Mouse (Mus musculus) brain, embryonic 14.5 days (tissue): Measurements from ENCODE around the gene Dock11.

Experiments used
- CTCF ChIP-seq: fragments of 200-500 bp; IDR thresholded peaks from 2 replicates; pipeline ENCODE4 v1.5.1; 2012; ENCODE audit warnings: inconsistent platforms, mild to moderate bottlenecking, moderate library complexity, borderline replicate concordance; ENCODE audit not compliant: insufficient read depth, insufficient read length; ENCODE audit errors: extremely low read depth
- POLR2A ChIP-seq: fragments of 200-500 bp; IDR thresholded peaks from 2 replicates; pipeline ENCODE4 v1.6.1; 2012; ENCODE audit warnings: mild to moderate bottlenecking, inconsistent platforms, borderline replicate concordance; ENCODE audit not compliant: poor library complexity, insufficient read depth, insufficient read length, severe bottlenecking; ENCODE audit errors: extremely low read depth

- no peak for TF ChIP-seq CTCF
- TF ChIP-seq POLR2A, result no peak
These were observed 15.7 kb downstream of the Dock11 start for GRCm38 (mm10) chrX:35904352-35904751.
